In the genomic region with DNA sequence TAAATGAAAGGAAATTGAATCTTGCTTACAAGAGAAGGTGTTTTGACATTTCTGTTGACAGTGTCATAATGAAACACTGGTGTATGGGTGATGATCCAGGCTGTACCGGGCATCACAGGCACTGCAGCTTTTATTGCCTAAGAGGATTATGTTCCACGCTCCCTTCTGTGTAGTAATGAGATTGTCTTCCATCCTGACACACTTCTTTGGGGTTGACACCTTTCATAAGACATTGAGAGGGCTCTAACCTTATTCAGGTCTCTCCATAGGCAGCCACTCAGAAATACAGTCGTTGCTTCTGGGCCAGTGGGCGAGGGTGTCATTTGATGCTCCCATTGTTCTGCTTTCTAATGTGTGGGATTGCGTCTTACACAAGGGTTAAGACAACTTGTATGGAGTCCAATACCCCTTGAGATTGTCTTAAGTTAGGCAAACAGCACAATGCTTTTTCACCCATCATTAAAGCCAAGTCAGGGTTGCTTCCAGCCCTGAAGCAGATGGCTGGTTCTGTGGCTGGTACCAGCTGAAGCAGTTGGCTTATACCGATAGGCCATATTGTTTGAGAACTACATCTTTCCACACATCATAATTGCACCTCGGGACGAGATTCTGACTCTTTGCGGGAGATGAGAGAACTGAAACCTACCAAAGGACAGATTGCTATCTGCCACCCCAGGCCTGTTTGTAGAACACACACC, we compare ENCODE assay signal across 19 mouse cellular contexts.
DNase-seq lines count a peak whose midpoint lies in the region; ATAC-seq lines count a peak whose summit lies in the region.
"Had no signal": no experiment of that assay in that cellular context is flagged by ENCODE, and none has a peak within 500 bp of the region (broad histone marks: within the 10 kb centered on the region; RNA-seq: fewer than 3 reads in every experiment).

No protein-coding gene starts in this region.

- no peaks in the 10 kb centered on the region for H3K27me3 ChIP-seq in forebrain, embryonic 13.5 days
- H3K27me3 ChIP-seq in forebrain, embryonic 11.5 days (ENCODE audit: control insufficient read depth, insufficient read depth, low read length): no peaks in the 10 kb centered on the region
- H3K27me3 ChIP-seq in hindbrain, embryonic 15.5 days: no peaks in the 10 kb centered on the region
- H3K27me3 ChIP-seq: limb, embryonic 15.5 days had no signal

- H3K27ac ChIP-seq in forebrain, embryonic 13.5 days: peak overlapping the region; percentile 79
- no peak overlapping the region for H3K27ac ChIP-seq in forebrain, embryonic 11.5 days (ENCODE audit: low read depth, low read length)
- no peak overlapping the region for H3K27ac ChIP-seq in hindbrain, embryonic 15.5 days (replicated peaks)
- H3K27ac ChIP-seq: limb, embryonic 15.5 days; midbrain, embryonic 12.5 days had no signal

- no peaks in the 10 kb centered on the region for H3K9me3 ChIP-seq in forebrain, embryonic 13.5 days (replicated peaks)
- H3K9me3 ChIP-seq in forebrain, embryonic 11.5 days (ENCODE audit: control insufficient read depth, low read length): no peaks in the 10 kb centered on the region
- no peaks in the 10 kb centered on the region for H3K9me3 ChIP-seq in hindbrain, embryonic 15.5 days
- H3K9me3 ChIP-seq: limb, embryonic 15.5 days; midbrain, embryonic 12.5 days had no signal

- no peak overlapping the region for H3K9ac ChIP-seq in forebrain, embryonic 13.5 days
- no peak overlapping the region for H3K9ac ChIP-seq in forebrain, embryonic 11.5 days (ENCODE audit: low read length)
- no peak overlapping the region for H3K9ac ChIP-seq in hindbrain, embryonic 15.5 days
- H3K9ac ChIP-seq: limb, embryonic 15.5 days; liver, postnatal 0 days; midbrain, embryonic 12.5 days had no signal

- no peak overlapping the region for H3K4me2 ChIP-seq in forebrain, embryonic 13.5 days
- H3K4me2 ChIP-seq in forebrain, embryonic 11.5 days (ENCODE audit: low read depth, low read length, severe bottlenecking): no peak overlapping the region
- H3K4me2 ChIP-seq in hindbrain, embryonic 15.5 days: no peak overlapping the region
- H3K4me2 ChIP-seq: heart, embryonic 11.5 days; limb, embryonic 15.5 days; midbrain, embryonic 12.5 days had no signal

- ATAC-seq in forebrain, embryonic 13.5 days: peak; percentile 90
- ATAC-seq in forebrain, embryonic 11.5 days (replicated peaks; ENCODE audit: low FRiP score): no peak
- ATAC-seq in hindbrain, embryonic 15.5 days (ENCODE audit: low FRiP score, low read depth): peak; percentile 54; the same call in 1 of the 2 replicates
- ATAC-seq in erythroid progenitor cell, adult 5-6 weeks (replicated peaks; ENCODE audit: low FRiP score, poor library complexity, severe bottlenecking): no peak
- ATAC-seq: intestine, postnatal 0 days; liver, postnatal 0 days had no signal

- WGBS in forebrain, embryonic 13.5 days: 44% methylated on average over 9 of the region's 9 CpGs
- WGBS in forebrain, embryonic 11.5 days: 52% methylated on average over 9 of the region's 9 CpGs
- 65% methylated on average over 9 of the region's 9 CpGs for WGBS in hindbrain, embryonic 15.5 days

- DNase-seq in forebrain, embryonic 11.5 days (ENCODE audit: low spot score): no peak
- DNase-seq in layer of hippocampus, postnatal 14 days (ENCODE audit: low spot score in 2 of 2): peak; percentile 8 to 41
- DNase-seq in layer of hippocampus, adult 9-10 months (ENCODE audit: low spot score): no peak
- peak; percentile 57 for DNase-seq in retina, adult 2 months (ENCODE audit: low read depth, low spot score)
- no peak for DNase-seq in thymus, adult 18-20 months
- DNase-seq: adrenal gland, postnatal 25 days; cerebellum, postnatal 36 days; kidney, postnatal 25 days; liver, postnatal 0 days; lung, postnatal 36 days; right cerebral cortex, adult 18-20 months; thymus, postnatal 4 days had no signal

- no peaks in the 10 kb centered on the region for H3K36me3 ChIP-seq in forebrain, embryonic 13.5 days (ENCODE audit: poor library complexity, severe bottlenecking)
- H3K36me3 ChIP-seq in forebrain, embryonic 11.5 days (ENCODE audit: control insufficient read depth, insufficient read depth, low read length): no peaks in the 10 kb centered on the region
- H3K36me3 ChIP-seq in hindbrain, embryonic 15.5 days: no peaks in the 10 kb centered on the region
- H3K36me3 ChIP-seq: limb, embryonic 15.5 days; midbrain, embryonic 12.5 days had no signal

- peaks cover 10% of the 10 kb centered on the region; the same call in 1 of the 2 replicates for H3K4me1 ChIP-seq in forebrain, embryonic 13.5 days
- no peaks in the 10 kb centered on the region for H3K4me1 ChIP-seq in forebrain, embryonic 11.5 days (replicated peaks; ENCODE audit: control insufficient read depth, insufficient read depth, low read length)
- H3K4me1 ChIP-seq in hindbrain, embryonic 15.5 days (replicated peaks): no peaks in the 10 kb centered on the region
- H3K4me1 ChIP-seq: limb, embryonic 15.5 days had no signal

- H3K4me3 ChIP-seq in forebrain, embryonic 13.5 days: no peak overlapping the region
- H3K4me3 ChIP-seq in forebrain, embryonic 11.5 days (ENCODE audit: low read depth, low read length): no peak overlapping the region
- H3K4me3 ChIP-seq in hindbrain, embryonic 15.5 days: no peak overlapping the region
- H3K4me3 ChIP-seq: limb, embryonic 15.5 days; midbrain, embryonic 12.5 days had no signal

Comparison
In these comparisons a context has a peak if more than half of its experiments do, and no peak if none do; other contexts are left out.
1. ATAC-seq: peak in forebrain, embryonic 13.5 days (single experiment) and hindbrain, embryonic 15.5 days (single experiment); none in forebrain, embryonic 11.5 days (single experiment) and erythroid progenitor cell, adult 5-6 weeks (single experiment).
2. DNase-seq: peak in layer of hippocampus, postnatal 14 days (2 of 2) and retina, adult 2 months (single experiment); none in forebrain, embryonic 11.5 days (single experiment), layer of hippocampus, adult 9-10 months (single experiment) and thymus, adult 18-20 months (0 of 2).